Mouse (Mus musculus) hindbrain, embryonic 14.5 days (tissue): ENCODE measurements around the gene Pecr. TPM values are rescaled to one million over a fixed set of nuclear protein-coding genes. Genes with fewer than 3 reads are reported as not detected.

Experiments
- ATAC-seq: fragments of 200-750 bp; cut with Nextera tagmentation; 2 replicates; pipeline ENCODE4 v1.8.0; 2017; ENCODE audit warnings: moderate number of reproducible peaks, mild to moderate bottlenecking, moderate TSS enrichment, moderate library complexity; ENCODE audit not compliant: low FRiP score
- DNase-seq: peaks from one replicate; pipeline ENCODE4 v3.0.0-alpha.2; 2015; ENCODE audit warnings: low spot score
- H3K27ac ChIP-seq: fragments of 300-500 bp; sonication (generic); 2 replicates; pipeline ENCODE4 v1.5.1; 2014; ENCODE audit warnings: mild to moderate bottlenecking, moderate library complexity
- H3K27me3 ChIP-seq: fragments of 300-500 bp; sonication (generic); 2 replicates; pipeline ENCODE4 v1.6.1; 2014; ENCODE audit warnings: mild to moderate bottlenecking, low read length, mixed read lengths; ENCODE audit not compliant: control insufficient read depth, insufficient read depth
- H3K36me3 ChIP-seq: fragments of 300-500 bp; sonication (generic); replicated peaks from 2 replicates; pipeline ENCODE4 v1.6.1; 2014; ENCODE audit not compliant: control insufficient read depth, insufficient read depth
- H3K4me1 ChIP-seq: fragments of 300-500 bp; sonication (generic); replicated peaks from 2 replicates; pipeline ENCODE4 v1.6.1; 2014; ENCODE audit warnings: antibody characterized with exemption, low read length, mixed read lengths; ENCODE audit not compliant: control insufficient read depth, insufficient read depth
- H3K4me2 ChIP-seq: fragments of 300-500 bp; sonication (generic); replicated peaks from 2 replicates; pipeline ENCODE4 v1.6.1; 2014; ENCODE audit warnings: mild to moderate bottlenecking, moderate library complexity
- H3K4me3 ChIP-seq: fragments of 300-500 bp; sonication (generic); replicated peaks from 2 replicates; pipeline ENCODE4 v1.5.1; 2014; ENCODE audit warnings: mild to moderate bottlenecking, low read length
- H3K9ac ChIP-seq: fragments of 300-500 bp; sonication (generic); 2 replicates; pipeline ENCODE4 v1.6.1; 2014
- H3K9me3 ChIP-seq: fragments of 300-500 bp; sonication (generic); 2 replicates; pipeline ENCODE4 v1.6.1; 2016; ENCODE audit warnings: low read length; ENCODE audit not compliant: control insufficient read depth
- WGBS: fragments of 180-500 bp; shearing (Covaris S2); extraction: QIAGEN DNeasy Blood & Tissue Kit; methylation state at CpG from one replicate; pipeline ENCODE4 v1.1.7; 2014; 5-methylcytosine and 5-hydroxymethylcytosine counted together
- polyA plus RNA-seq: library from polyadenylated mRNA; unstranded; fragments of >200 nt; fragmentation: Nextera tagmentation; extraction: Ambion mirVana; gene quantifications from 2 replicates; pipeline ENCODE4 v1.2.1, GENCODE M21; 2014

The Pecr gene
- polyA plus RNA-seq, 1 experiment from 2014 or later = 7.8 TPM

DNA sequence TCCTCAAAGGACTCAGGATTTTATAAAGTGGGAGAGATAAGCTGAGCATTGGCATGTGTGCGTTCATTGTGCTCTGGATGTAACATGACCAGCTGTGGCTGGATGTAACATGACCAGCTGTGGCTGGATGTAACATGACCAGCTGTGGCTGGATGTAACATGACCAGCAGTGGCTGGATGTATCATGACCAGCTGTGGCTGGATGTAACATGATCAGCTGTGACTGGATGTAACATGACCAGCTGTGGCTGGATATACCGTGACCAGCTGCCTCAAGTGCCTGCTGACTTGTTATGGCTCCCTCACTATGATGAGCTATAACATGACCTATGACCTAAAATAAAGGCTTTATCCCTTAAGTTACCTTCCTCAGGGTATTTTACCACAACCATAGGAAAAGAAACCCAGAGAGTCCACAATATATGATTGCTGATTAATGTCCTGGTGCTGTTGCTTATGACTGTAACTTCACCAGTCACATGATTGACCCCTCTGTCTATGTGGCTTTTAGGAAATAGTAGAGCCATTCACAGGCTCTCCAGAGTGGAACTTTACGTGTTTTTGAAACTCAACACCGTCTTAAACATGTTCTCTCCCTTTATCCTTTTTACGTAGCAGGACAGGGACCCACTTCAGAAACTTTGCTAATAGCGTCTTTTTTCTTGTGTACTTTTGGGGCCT is 25.8 kb upstream of the Pecr start:
- H3K27me3 ChIP-seq = no peaks in the 10 kb centered on the region
- peaks cover 9% of the 10 kb centered on the region for H3K4me1 ChIP-seq
- H3K36me3 ChIP-seq = no peaks in the 10 kb centered on the region
- H3K27ac ChIP-seq = no peak overlapping the region
- ATAC-seq = no peak
- no peak overlapping the region for H3K4me2 ChIP-seq
- H3K4me3 ChIP-seq = no peak overlapping the region
- no peaks in the 10 kb centered on the region for H3K9me3 ChIP-seq
- H3K9ac ChIP-seq = no peak overlapping the region
- 70% methylated on average over 6 of the region's 6 CpGs for WGBS
- no peak for DNase-seq

DNA sequence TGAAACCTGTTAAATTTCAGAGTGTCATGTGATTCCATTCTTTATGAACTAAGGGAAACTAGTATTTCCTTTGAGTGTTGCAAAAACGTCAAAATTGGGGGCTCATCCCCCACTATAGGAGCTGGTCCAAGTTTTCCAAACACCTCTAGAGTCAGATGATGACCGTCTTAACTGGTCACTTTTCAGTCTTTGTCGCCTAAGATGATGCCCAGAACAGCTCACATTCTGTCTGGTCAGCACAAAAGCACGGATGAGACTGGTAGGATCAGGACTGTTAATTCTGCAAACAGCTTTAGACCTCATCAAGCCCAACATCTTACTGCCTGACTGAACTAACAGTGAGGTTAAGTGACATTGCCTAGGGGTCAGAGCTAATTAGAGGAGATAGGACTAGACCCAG is 24.8 kb upstream of the Pecr start:
- ATAC-seq = no peak
- Histone ChIP-seq H3K27ac (no peak overlapping the region), H3K9me3 (no peaks in the 10 kb centered on the region), H3K4me1 (peaks cover 9% of the 10 kb centered on the region), H3K4me2 (no peak overlapping the region), H3K4me3 (no peak overlapping the region), H3K27me3 (no peaks in the 10 kb centered on the region), H3K36me3 (no peaks in the 10 kb centered on the region), H3K9ac (no peak overlapping the region)
- no peak for DNase-seq
- 68% methylated on average over 4 of the region's 4 CpGs for WGBS

DNA sequence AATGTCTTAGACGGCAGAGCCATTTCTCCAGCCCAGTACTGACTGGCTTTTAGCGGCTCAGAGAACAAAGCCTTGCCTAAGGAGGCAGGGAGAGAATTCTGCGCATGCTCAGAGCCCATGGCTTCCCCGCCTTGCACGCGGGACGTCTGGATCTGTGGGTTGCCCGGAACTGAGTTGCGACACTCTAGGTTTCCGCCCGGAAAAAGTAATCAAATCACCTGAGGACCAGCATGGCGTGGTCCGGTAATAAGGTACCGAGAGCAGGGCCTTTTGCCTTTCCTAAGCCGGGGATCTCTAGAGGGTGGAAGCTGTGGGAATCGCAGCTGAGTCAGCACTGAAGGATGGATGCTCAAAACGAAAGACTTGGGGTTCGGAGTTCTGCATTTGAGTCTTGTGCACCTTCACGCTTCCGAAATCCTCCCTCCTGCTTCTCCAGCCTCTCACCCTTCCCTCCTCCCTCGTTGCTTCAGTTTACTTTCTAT is 23.2 kb upstream of the Pecr start, which contains the start of gene Xrcc5:
Gene Xrcc5, plus strand, starts transcription at position 105 of the 482 bp plus-strand sequence.
- Histone ChIP-seq H3K9ac (peak within 1 kb of the TSS; percentile 75), H3K4me2 (peak within 1 kb of the TSS; percentile 67), H3K4me3 (peak within 1 kb of the TSS; percentile 52), H3K9me3 (no peaks in the 10 kb centered on the region), H3K27me3 (no peaks in the 10 kb centered on the region), H3K36me3 (no peaks in the 10 kb centered on the region), H3K4me1 (peaks cover 9% of the 10 kb centered on the region), H3K27ac (peak within 1 kb of the TSS; percentile 88)
- ATAC-seq = peak; percentile 98
- DNase-seq = peak; percentile 98
- 0% methylated on average over 21 of the region's 21 CpGs for WGBS

DNA sequence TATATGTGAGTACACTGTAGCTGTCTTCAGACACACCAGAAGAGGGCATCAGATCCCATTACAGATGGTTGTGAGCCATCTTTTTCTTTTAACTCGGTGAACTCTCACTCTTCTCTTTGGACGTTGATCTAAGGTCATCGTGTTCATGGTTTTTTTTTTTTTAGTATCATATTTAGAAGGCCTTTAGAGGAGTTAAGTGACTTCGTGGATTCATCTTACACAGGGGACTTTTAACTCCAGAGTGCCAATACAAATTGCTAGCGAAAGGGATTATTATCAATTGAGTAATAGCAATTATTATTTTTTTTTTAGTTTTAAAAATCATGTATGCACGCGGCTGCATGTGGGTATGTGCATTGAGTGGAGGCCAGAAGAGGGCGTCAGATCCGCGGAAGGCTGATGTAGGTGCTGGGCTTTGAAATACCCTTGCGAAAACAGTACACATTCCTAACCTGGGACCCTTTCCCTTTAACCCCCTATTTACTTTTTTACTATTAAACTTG is 22.6 kb upstream of the Pecr start:
- Histone ChIP-seq H3K4me3 (peak overlapping the region; percentile 52), H3K4me1 (peaks cover 9% of the 10 kb centered on the region), H3K27ac (peak overlapping the region; percentile 88), H3K9me3 (no peaks in the 10 kb centered on the region), H3K36me3 (no peaks in the 10 kb centered on the region), H3K9ac (peak overlapping the region; percentile 75), H3K4me2 (peak overlapping the region; percentile 67), H3K27me3 (no peaks in the 10 kb centered on the region)
- no peak for DNase-seq
- WGBS = 2% methylated on average over 11 of the region's 11 CpGs
- ATAC-seq = peak; percentile 84

DNA sequence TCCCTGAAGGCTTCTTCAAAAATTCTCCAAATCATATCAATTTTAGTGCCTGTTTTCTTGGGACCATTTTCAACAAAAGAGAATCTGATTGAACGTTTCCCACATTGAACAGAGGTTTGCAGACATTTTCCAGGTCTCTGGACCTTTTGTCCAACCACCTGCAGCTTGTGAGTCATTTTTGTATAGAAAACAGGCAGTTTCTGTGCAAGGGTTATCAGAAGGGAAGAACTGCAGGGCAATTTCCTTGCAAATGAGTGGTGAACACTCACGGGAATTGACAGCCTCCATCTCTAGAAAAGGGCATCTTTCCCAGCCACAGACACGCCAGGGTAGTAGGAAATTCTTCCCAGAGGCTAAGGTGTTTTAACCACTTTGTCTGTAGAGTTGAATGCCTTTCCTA is 22.1 kb upstream of the Pecr start:
- Histone ChIP-seq H3K9me3 (no peaks in the 10 kb centered on the region), H3K36me3 (no peaks in the 10 kb centered on the region), H3K4me2 (peak overlapping the region; percentile 67), H3K4me3 (no peak overlapping the region), H3K9ac (no peak overlapping the region), H3K27me3 (no peaks in the 10 kb centered on the region), H3K27ac (peak overlapping the region; percentile 88; the same call in 1 of the 2 replicates), H3K4me1 (peaks cover 9% of the 10 kb centered on the region)
- no peak for DNase-seq
- WGBS = 36% methylated on average over 3 of the region's 3 CpGs
- ATAC-seq = no peak

DNA sequence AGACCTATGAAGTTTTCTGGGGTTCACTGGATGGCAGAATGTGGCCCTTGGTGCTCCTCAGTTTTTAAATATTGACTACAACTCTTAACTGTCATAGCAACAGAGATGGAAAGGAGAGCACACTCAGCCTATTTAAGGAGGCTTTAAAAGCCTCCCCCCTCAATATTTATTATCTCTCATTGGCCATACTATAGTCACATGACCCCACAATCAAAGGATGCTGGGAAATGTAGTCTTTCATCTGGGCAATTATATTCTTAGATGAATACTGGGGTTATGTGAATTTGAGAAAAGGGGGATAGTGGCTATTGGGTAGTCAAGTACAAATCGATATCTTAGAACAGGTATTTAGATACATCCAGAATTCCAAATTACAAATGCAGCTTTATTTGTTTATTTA is 17.7 kb upstream of the Pecr start:
- H3K4me1 ChIP-seq = no peaks in the 10 kb centered on the region; the same call in 1 of the 2 replicates
- no peak overlapping the region for H3K4me2 ChIP-seq
- no peak overlapping the region for H3K9ac ChIP-seq
- no peak overlapping the region for H3K4me3 ChIP-seq
- H3K27me3 ChIP-seq = no peaks in the 10 kb centered on the region
- no peaks in the 10 kb centered on the region for H3K9me3 ChIP-seq
- H3K27ac ChIP-seq = no peak overlapping the region
- WGBS = 89% methylated on average over 1 of the region's 1 CpGs
- peaks cover 36% of the 10 kb centered on the region for H3K36me3 ChIP-seq
- no peak for ATAC-seq
- DNase-seq = no peak

DNA sequence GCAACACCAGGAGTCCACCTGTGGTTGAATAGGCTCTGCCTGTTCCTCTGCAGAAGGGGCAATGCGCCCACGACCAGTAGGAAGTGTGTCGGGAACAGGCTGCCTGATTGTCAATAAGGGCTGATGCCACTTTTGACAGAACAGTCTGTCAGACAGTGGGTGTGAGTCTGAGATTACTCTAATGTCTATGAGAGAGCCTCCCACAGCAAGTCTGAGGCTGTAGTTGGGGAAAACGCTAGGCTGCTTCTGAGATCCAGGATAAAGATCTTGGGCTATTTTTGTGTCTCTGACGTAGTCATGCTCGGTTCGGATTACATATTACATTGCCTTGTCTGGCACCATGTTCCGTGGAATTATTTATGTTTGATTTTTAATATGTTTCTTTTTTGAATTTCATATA is 11.6 kb upstream of the Pecr start:
- no peaks in the 10 kb centered on the region for H3K4me1 ChIP-seq
- no peak overlapping the region for H3K4me2 ChIP-seq
- no peaks in the 10 kb centered on the region for H3K9me3 ChIP-seq
- DNase-seq (no peak), ATAC-seq (no peak)
- no peak overlapping the region for H3K4me3 ChIP-seq
- WGBS = 88% methylated on average over 8 of the region's 8 CpGs
- no peaks in the 10 kb centered on the region for H3K27me3 ChIP-seq
- H3K36me3 ChIP-seq = peaks cover 46% of the 10 kb centered on the region
- no peak overlapping the region for H3K9ac ChIP-seq
- no peak overlapping the region for H3K27ac ChIP-seq

DNA sequence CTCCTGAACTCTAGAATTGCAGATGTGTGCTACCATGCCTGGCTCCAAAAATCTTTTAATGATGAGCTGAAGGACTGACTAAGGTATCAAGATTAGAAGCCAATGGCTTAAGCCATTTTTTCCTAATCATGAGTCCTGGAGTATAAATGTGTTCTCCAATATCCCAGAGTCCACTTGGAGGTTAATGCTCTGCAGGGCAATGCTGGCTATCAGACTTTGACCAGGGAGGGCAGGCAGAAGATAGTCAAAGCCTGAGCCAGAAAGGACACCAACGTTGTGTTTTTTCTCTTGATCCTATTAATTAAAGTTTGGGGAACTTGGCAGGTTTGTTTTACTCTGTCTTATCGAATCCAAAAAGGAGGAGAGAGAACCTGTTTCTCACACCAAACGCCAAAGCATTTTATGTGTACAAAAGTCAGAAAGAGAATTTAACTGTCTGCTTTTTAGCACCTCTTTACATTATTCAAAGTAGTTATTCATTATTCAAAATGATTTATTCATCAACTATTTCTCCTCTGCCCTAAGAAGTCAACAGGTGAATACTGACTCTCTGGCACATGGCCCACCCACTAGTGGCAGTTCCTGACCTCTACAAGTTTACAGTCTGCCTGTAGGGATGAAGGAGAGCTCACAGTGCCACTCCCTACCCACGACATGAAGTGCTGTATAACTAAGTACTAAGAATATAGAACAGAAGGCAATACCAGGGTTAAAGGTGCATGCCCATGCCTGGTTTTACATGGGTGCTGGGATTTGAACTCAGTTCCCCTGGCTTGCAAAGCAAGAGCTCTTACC is 10.0 kb upstream of the Pecr start:
- Histone ChIP-seq H3K36me3 (peaks cover 32% of the 10 kb centered on the region), H3K4me1 (no peaks in the 10 kb centered on the region), H3K4me3 (no peak overlapping the region), H3K27me3 (no peaks in the 10 kb centered on the region), H3K9ac (no peak overlapping the region), H3K9me3 (no peaks in the 10 kb centered on the region), H3K27ac (no peak overlapping the region), H3K4me2 (no peak overlapping the region)
- DNase-seq = no peak
- ATAC-seq = no peak
- WGBS = 78% methylated on average over 4 of the region's 4 CpGs

DNA sequence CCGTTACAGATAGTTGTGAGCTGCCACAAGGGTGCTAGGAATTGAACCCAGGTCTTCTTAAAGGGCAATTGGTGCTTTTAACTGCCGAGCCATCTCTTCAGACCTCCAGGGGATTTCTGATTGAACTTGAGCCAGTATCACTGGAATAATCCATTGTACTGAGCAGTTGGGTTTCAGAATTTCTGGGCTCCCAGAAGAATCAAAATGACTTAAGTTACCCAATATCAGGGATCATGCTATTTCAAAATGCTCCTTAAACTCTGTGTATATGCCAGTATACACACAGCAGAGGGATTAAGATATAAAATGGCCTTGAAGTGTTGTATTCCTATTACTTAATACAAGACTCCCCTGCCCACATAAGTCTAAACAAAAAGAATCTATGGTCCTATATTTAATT is 7.8 kb upstream of the Pecr start:
- peaks cover 28% of the 10 kb centered on the region for H3K36me3 ChIP-seq
- ATAC-seq (no peak), DNase-seq (no peak)
- peaks cover 7% of the 10 kb centered on the region for H3K4me1 ChIP-seq
- H3K9ac ChIP-seq = no peak overlapping the region
- no peak overlapping the region for H3K4me2 ChIP-seq
- no peak overlapping the region for H3K4me3 ChIP-seq
- no peaks in the 10 kb centered on the region for H3K27me3 ChIP-seq
- no peaks in the 10 kb centered on the region for H3K9me3 ChIP-seq
- WGBS = 80% methylated on average over 2 of the region's 2 CpGs
- H3K27ac ChIP-seq = no peak overlapping the region
